Mouse (Mus musculus) kidney, embryonic 14.5 days (tissue): Measurements from ENCODE around the gene Rad50. TPM values are rescaled to one million over a fixed set of nuclear protein-coding genes. Genes with fewer than 3 reads are reported as not detected.

Source experiments
- polyA plus RNA-seq: library from polyadenylated mRNA; unstranded; fragments of >200 nt; fragmentation: Nextera tagmentation; extraction: Ambion mirVana; gene quantifications from 2 replicates; pipeline ENCODE4 v1.2.1, GENCODE M21; 2014

Gene Rad50
- polyA plus RNA-seq, 1 experiment from 2014 or later = 26.4 TPM

Other genes starting within 250 kb of the Rad50 start
- gene Gm9837, start 236.8 kb downstream of the Rad50 start, polyA plus RNA-seq = not detected in 2 replicates
- gene Gm9945, start 227.2 kb downstream of the Rad50 start, polyA plus RNA-seq = not detected in 2 replicates
- 0.09 and 0.14 TPM in 2 replicates for gene Sowaha, start 227.0 kb downstream of the Rad50 start, polyA plus RNA-seq
- gene Sept8, start 188.1 kb downstream of the Rad50 start, polyA plus RNA-seq = 13.7 and 21.3 TPM in 2 replicates
- gene Kif3a, start 139.9 kb downstream of the Rad50 start, polyA plus RNA-seq = 65.3 and 71.0 TPM in 2 replicates
- 1.3 and 1.5 TPM in 2 replicates for gene Il4, start 88.7 kb downstream of the Rad50 start, polyA plus RNA-seq
- not detected in 2 replicates for gene Il13, start 72.6 kb downstream of the Rad50 start, polyA plus RNA-seq
- gene Il5, start 13.5 kb upstream of the Rad50 start, polyA plus RNA-seq = not detected in 2 replicates
- 9.7 and 13.2 TPM in 2 replicates for gene Irf1, start 62.7 kb upstream of the Rad50 start, polyA plus RNA-seq
- 0.44 TPM in 1 of 2 replicates, not detected in the other for gene Gm17334, start 65.9 kb upstream of the Rad50 start, polyA plus RNA-seq
- 1.1 TPM in 2 replicates for gene Gm12216, start 151.9 kb upstream of the Rad50 start, polyA plus RNA-seq
- gene Slc22a5, start 184.3 kb upstream of the Rad50 start, polyA plus RNA-seq = 8.6 and 12.9 TPM in 2 replicates